In the genomic region with DNA sequence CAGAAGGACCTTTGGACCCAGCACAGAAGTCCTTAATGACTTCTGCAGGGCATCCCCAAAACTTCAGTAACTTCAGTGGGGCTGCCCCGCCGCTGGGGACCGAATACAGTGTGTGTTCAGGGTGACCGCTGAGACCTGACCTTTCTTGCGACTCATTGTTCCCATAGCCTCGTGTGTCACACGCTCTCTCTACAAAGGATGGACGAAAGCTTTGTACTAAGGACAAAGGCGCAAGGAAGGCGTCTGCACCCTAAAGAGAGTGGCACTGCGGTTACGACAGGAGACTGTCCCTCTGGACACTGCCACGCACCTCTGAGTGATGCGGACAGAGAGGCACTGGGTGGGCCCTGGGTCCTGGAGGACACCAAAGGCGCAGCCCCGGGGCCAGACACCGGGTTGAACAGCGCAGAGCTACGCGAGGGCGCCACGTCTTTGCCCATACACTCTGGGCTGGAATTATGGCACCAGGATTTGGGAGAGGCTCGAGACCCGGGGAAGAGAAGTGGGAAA, we compare ENCODE assay signal across 8 mouse cellular contexts. TPM values are rescaled to one million over a fixed set of nuclear protein-coding genes. Genes with fewer than 3 reads are reported as not detected.
DNase-seq lines count a peak whose midpoint lies in the region; ATAC-seq and TF ChIP-seq lines count a peak whose summit lies in the region.

No protein-coding gene starts in this region.

- no peak for TF ChIP-seq CTCF in kidney, adult 2 months (conservative IDR thresholded peaks at IDR 0.05; ENCODE audit: insufficient read depth, insufficient read length, low read depth, low read length)

- no peaks in the 10 kb centered on the region for H3K9me3 ChIP-seq in forebrain, embryonic 13.5 days (replicated peaks)
- H3K9me3 ChIP-seq in kidney, embryonic 16.5 days (ENCODE audit: low read length) = no peaks in the 10 kb centered on the region

- H3ac ChIP-seq in myocyte (ENCODE audit: control insufficient read depth, insufficient read length) = no peak overlapping the region

- ATAC-seq in forebrain, embryonic 13.5 days = no peak; the same call in 1 of the 2 replicates
- ATAC-seq in kidney, embryonic 16.5 days (ENCODE audit: low FRiP score, low TSS enrichment) = peak; percentile 11

- H3K9ac ChIP-seq in forebrain, embryonic 13.5 days = peak overlapping the region; percentile 82
- peak overlapping the region; percentile 67 for H3K9ac ChIP-seq in kidney, embryonic 16.5 days (replicated peaks; ENCODE audit: low read length)

- WGBS in kidney, adult 2 months = 10% methylated on average over 24 of the region's 24 CpGs
- WGBS in forebrain, embryonic 13.5 days = under 1% methylated on average over 24 of the region's 24 CpGs
- WGBS in kidney, embryonic 16.5 days = 2% methylated on average over 24 of the region's 24 CpGs

- no peak for DNase-seq in kidney, adult 2 months
- DNase-seq in kidney, adult 11 months = no peak
- DNase-seq in MEL-GATA-1-ER (ENCODE audit: extremely low read depth, low read depth) = peak; percentile 39
- no peak for DNase-seq in MN1 (ENCODE audit: low spot score)
- no peak for DNase-seq in right cerebral cortex, adult 18-20 months

- H3K27ac ChIP-seq in kidney, adult 2 months (ENCODE audit: insufficient read depth, low read depth, low read length) = no peak overlapping the region
- peak overlapping the region; percentile 98 for H3K27ac ChIP-seq in forebrain, embryonic 13.5 days
- peak overlapping the region; percentile 68 for H3K27ac ChIP-seq in kidney, embryonic 16.5 days (ENCODE audit: low read length)

- no peaks in the 10 kb centered on the region for H3K36me3 ChIP-seq in kidney, adult 2 months (ENCODE audit: control insufficient read depth, insufficient read depth, low read length)
- peaks cover 12% of the 10 kb centered on the region for H3K36me3 ChIP-seq in forebrain, embryonic 13.5 days (ENCODE audit: poor library complexity, severe bottlenecking)
- H3K36me3 ChIP-seq in kidney, embryonic 16.5 days (ENCODE audit: insufficient read depth, low read length) = no peaks in the 10 kb centered on the region
- H3K36me3 ChIP-seq in myocyte (ENCODE audit: control insufficient read depth, insufficient read depth) = no peaks in the 10 kb centered on the region

- H3K4me2 ChIP-seq in forebrain, embryonic 13.5 days = peak overlapping the region; percentile 96
- peak overlapping the region; percentile 80 for H3K4me2 ChIP-seq in kidney, embryonic 16.5 days (replicated peaks; ENCODE audit: low read depth, low read length)
- peak overlapping the region; percentile 87 for H3K4me2 ChIP-seq in myocyte (ENCODE audit: low read depth)

- no peaks in the 10 kb centered on the region for H3K79me2 ChIP-seq in myocyte (ENCODE audit: control insufficient read depth, insufficient read depth)

- H3K4me3 ChIP-seq in kidney, adult 2 months (ENCODE audit: insufficient read depth, low read depth, low read length) = peak overlapping the region; percentile 55
- peak overlapping the region; percentile 56 for H3K4me3 ChIP-seq in forebrain, embryonic 13.5 days
- H3K4me3 ChIP-seq in kidney, embryonic 16.5 days (ENCODE audit: low read length) = peak overlapping the region; percentile 64
- H3K4me3 ChIP-seq in myocyte = peak overlapping the region; percentile 33

- peaks cover 3% of the 10 kb centered on the region; the same call in 1 of the 2 replicates for H3K27me3 ChIP-seq in kidney, adult 2 months (replicated peaks; ENCODE audit: control insufficient read depth, insufficient read depth, low read length)
- peaks cover 15% of the 10 kb centered on the region for H3K27me3 ChIP-seq in forebrain, embryonic 13.5 days
- H3K27me3 ChIP-seq in kidney, embryonic 16.5 days (ENCODE audit: insufficient read depth, low read length) = peaks cover 36% of the 10 kb centered on the region
- H3K27me3 ChIP-seq in myocyte (ENCODE audit: control insufficient read depth, insufficient read depth, insufficient read length) = no peaks in the 10 kb centered on the region

- H3K4me1 ChIP-seq in kidney, adult 2 months (ENCODE audit: control insufficient read depth, insufficient read depth, low read length) = peaks cover 10% of the 10 kb centered on the region
- H3K4me1 ChIP-seq in forebrain, embryonic 13.5 days = peaks cover 68% of the 10 kb centered on the region
- H3K4me1 ChIP-seq in kidney, embryonic 16.5 days (ENCODE audit: insufficient read depth, low read length) = peaks cover 53% of the 10 kb centered on the region

- TF ChIP-seq POLR2A in kidney, adult 2 months (IDR thresholded peaks at IDR 0.05; ENCODE audit: low read depth, low read length) = no peak
- TF ChIP-seq POLR2A in myocyte (IDR thresholded peaks at IDR 0.05; ENCODE audit: insufficient read length, low read depth) = peak; percentile 63

TF ChIP-seq in myocyte, 11 proteins besides CTCF, POLR2A, EP300 and RAD21:
- TF ChIP-seq TCF12 (IDR thresholded peaks at IDR 0.05; ENCODE audit: insufficient read depth, poor library complexity, severe bottlenecking) (no peak), POLR2AphosphoS2 (IDR thresholded peaks at IDR 0.05; ENCODE audit: insufficient read length, low read depth) (peak; percentile 41)

RNA-seq across cellular contexts. Expression of a gene that starts 1.7 kb away (rescaled TPM):
- 9.4 and 11.0 TPM in 2 replicates for polyA plus RNA-seq in kidney, adult 2 months (2012; rRNA removed)
- polyA plus RNA-seq in forebrain, embryonic 13.5 days (2015; fragmentation: Nextera tagmentation; extraction: Ambion mirVana) = 11.2 and 13.5 TPM in 2 replicates
- polyA plus RNA-seq in kidney, embryonic 16.5 days (2015; fragmentation: Nextera tagmentation; extraction: Ambion mirVana) = 2.9 and 4.9 TPM in 2 replicates
- 11.9 TPM for polyA plus RNA-seq in myocyte (2012; fragmentation: generic; extraction: Trizol)

RNA-seq across cellular contexts. Expression of a gene that starts 9.0 kb away (rescaled TPM):
- polyA plus RNA-seq in kidney, adult 2 months (2012; rRNA removed) = 48.9 and 49.2 TPM in 2 replicates
- polyA plus RNA-seq in forebrain, embryonic 13.5 days (2015; fragmentation: Nextera tagmentation; extraction: Ambion mirVana) = 169 and 179 TPM in 2 replicates
- polyA plus RNA-seq in kidney, embryonic 16.5 days (2015; fragmentation: Nextera tagmentation; extraction: Ambion mirVana) = 114 and 119 TPM in 2 replicates
- 141 TPM for polyA plus RNA-seq in myocyte (2012; fragmentation: generic; extraction: Trizol)

RNA-seq across cellular contexts. Expression of a gene that starts 25.2 kb away (rescaled TPM):
- polyA plus RNA-seq in kidney, adult 2 months (2012; rRNA removed) = 19.8 and 26.2 TPM in 2 replicates
- polyA plus RNA-seq in forebrain, embryonic 13.5 days (2015; fragmentation: Nextera tagmentation; extraction: Ambion mirVana) = 5.6 and 5.7 TPM in 2 replicates
- 6.7 and 7.0 TPM in 2 replicates for polyA plus RNA-seq in kidney, embryonic 16.5 days (2015; fragmentation: Nextera tagmentation; extraction: Ambion mirVana)
- 5.8 TPM for polyA plus RNA-seq in myocyte (2012; fragmentation: generic; extraction: Trizol)

RNA-seq across cellular contexts. Expression of a gene that starts 27.8 kb away (rescaled TPM):
- 0.19 and 0.31 TPM in 2 replicates for polyA plus RNA-seq in kidney, adult 2 months (2012; rRNA removed)
- 0.50 and 0.67 TPM in 2 replicates for polyA plus RNA-seq in forebrain, embryonic 13.5 days (2015; fragmentation: Nextera tagmentation; extraction: Ambion mirVana)
- 0.22 and 0.28 TPM in 2 replicates for polyA plus RNA-seq in kidney, embryonic 16.5 days (2015; fragmentation: Nextera tagmentation; extraction: Ambion mirVana)
- polyA plus RNA-seq in myocyte (2012; fragmentation: generic; extraction: Trizol) = 3.0 TPM

RNA-seq across cellular contexts. Expression of a gene that starts 32.4 kb away (rescaled TPM):
- polyA plus RNA-seq in kidney, adult 2 months (2012; rRNA removed) = 3,589 and 3,709 TPM in 2 replicates
- 3,255 and 3,517 TPM in 2 replicates for polyA plus RNA-seq in forebrain, embryonic 13.5 days (2015; fragmentation: Nextera tagmentation; extraction: Ambion mirVana)
- 4,081 and 4,203 TPM in 2 replicates for polyA plus RNA-seq in kidney, embryonic 16.5 days (2015; fragmentation: Nextera tagmentation; extraction: Ambion mirVana)
- 5,695 TPM for polyA plus RNA-seq in myocyte (2012; fragmentation: generic; extraction: Trizol)
